Mouse (Mus musculus) stomach, postnatal 0 days (tissue): ENCODE results near the gene Spag9. TPM values are rescaled to one million over a fixed set of nuclear protein-coding genes. Genes with fewer than 3 reads are reported as not detected.
A peak's percentile ranks its signal among the peaks of the same experiment; 100 is the strongest.
"Not testable (repeated sequence)": the region's sequence is repeated elsewhere in the genome, so short reads cannot be mapped to it uniquely, and the experiment has no call there.

Experiments used
- ATAC-seq: fragments of 200-750 bp; cut with Nextera tagmentation; 2 replicates; pipeline ENCODE4 v1.8.0; 2017; ENCODE audit not compliant: low FRiP score, low TSS enrichment
- DNase-seq: peaks from one replicate; pipeline ENCODE4 v3.0.0-alpha.2; 2016; ENCODE audit warnings: low spot score
- H3K27ac ChIP-seq: fragments of 300-500 bp; sonication (generic); replicated peaks from 2 replicates; pipeline ENCODE4 v1.5.1; 2014; ENCODE audit warnings: mild to moderate bottlenecking, control low read depth
- H3K27me3 ChIP-seq: fragments of 300-500 bp; sonication (generic); 2 replicates; pipeline ENCODE4 v1.6.1; 2014; ENCODE audit warnings: low read length; ENCODE audit not compliant: control insufficient read depth, insufficient read depth
- H3K36me3 ChIP-seq: fragments of 300-500 bp; sonication (generic); 2 replicates; pipeline ENCODE4 v1.6.1; 2014; ENCODE audit warnings: low read length, mixed read lengths; ENCODE audit not compliant: control insufficient read depth, insufficient read depth
- H3K4me1 ChIP-seq: fragments of 300-500 bp; sonication (generic); replicated peaks from 2 replicates; pipeline ENCODE4 v1.6.1; 2014; ENCODE audit warnings: antibody characterized with exemption; ENCODE audit not compliant: control insufficient read depth, insufficient read depth
- H3K4me2 ChIP-seq: fragments of 300-500 bp; sonication (generic); replicated peaks from 2 replicates; pipeline ENCODE4 v1.6.1; 2014; ENCODE audit warnings: low read depth, mild to moderate bottlenecking, control low read depth, moderate library complexity
- H3K4me3 ChIP-seq: fragments of 300-500 bp; sonication (generic); 2 replicates; pipeline ENCODE4 v1.5.1; 2014; ENCODE audit warnings: low read depth, low read length, control low read depth
- H3K9ac ChIP-seq: fragments of 300-500 bp; sonication (generic); 2 replicates; pipeline ENCODE4 v1.6.1; 2014; ENCODE audit warnings: mild to moderate bottlenecking, low read length, control low read depth, mixed read lengths
- H3K9me3 ChIP-seq: fragments of 300-500 bp; sonication (generic); 2 replicates; pipeline ENCODE4 v1.6.1; 2016; ENCODE audit warnings: low read length; ENCODE audit not compliant: control insufficient read depth
- CTCF ChIP-seq: IDR thresholded peaks from 2 replicates; pipeline ENCODE4 v1.5.1; 2016; ENCODE audit warnings: antibody characterized with exemption, low read depth, mild to moderate bottlenecking, moderate library complexity
- EP300 ChIP-seq: optimal IDR thresholded peaks from 2 replicates; pipeline ENCODE3; 2016; ENCODE audit warnings: antibody characterized with exemption
- WGBS: fragments of 180-500 bp; shearing (Covaris S2); extraction: QIAGEN DNeasy Blood & Tissue Kit; methylation state at CpG from one replicate; pipeline ENCODE4 v1.1.7; 2014; 5-methylcytosine and 5-hydroxymethylcytosine counted together
- polyA plus RNA-seq: library from polyadenylated mRNA; unstranded; fragments of >200 nt; fragmentation: Nextera tagmentation; extraction: Ambion mirVana; gene quantifications from 2 replicates; pipeline ENCODE4 v1.2.1, GENCODE M21; 2015

Gene Spag9
- polyA plus RNA-seq, 1 experiment from 2014 or later = 32.5 TPM

DNA sequence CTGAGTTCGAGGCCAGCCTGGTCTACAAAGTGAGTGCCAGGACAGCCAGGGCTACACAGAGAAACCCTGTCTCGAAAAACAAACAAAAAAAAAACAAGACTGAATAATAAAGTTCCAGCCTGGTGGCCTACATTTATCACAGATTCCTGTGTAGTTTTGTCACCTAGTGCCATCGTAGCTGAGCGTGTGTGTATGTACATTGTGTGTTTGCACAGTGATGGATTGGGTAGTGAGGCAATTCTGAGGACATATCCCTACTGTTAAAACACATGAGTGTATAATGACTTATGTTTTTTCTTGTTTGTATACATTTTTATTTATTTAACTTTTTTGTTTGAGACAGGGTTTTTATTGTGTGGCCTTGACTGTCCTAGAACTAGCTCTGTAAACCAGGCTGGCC lies 30.4 kb downstream of the Spag9 start:
- Histone ChIP-seq H3K27me3 (no peaks in the 10 kb centered on the region), H3K9ac (no peak overlapping the region), H3K4me3 (no peak overlapping the region), H3K36me3 (no peaks in the 10 kb centered on the region), H3K4me2 (no peak overlapping the region), H3K27ac (no peak overlapping the region), H3K9me3 (no peaks in the 10 kb centered on the region), H3K4me1 (no peaks in the 10 kb centered on the region)
- TF ChIP-seq CTCF (no peak), EP300 (no peak)
- ATAC-seq (no peak), DNase-seq (no peak)
- 80% methylated on average over 4 of the region's 4 CpGs for WGBS

DNA sequence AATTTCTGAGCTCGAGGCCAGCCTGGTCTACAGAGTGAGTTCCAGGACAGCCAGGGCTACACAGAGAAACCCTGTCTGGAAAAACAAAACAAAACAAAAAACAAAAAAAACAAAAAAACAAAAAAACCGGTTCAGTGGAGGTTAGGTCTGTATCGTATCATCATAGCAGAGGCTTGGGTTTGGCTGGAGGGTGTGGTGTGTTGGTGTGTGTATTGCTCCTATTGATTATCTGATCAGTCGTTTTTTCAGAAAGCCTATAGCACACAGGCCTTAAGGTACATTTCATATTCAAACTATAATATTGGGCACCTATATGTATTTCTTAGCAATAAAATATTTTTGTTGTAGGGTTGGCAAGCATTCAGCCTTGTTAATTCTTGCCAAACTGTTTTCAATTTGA lies 36.2 kb downstream of the Spag9 start:
- DNase-seq = no peak
- WGBS = 85% methylated on average over 4 of the region's 4 CpGs
- Histone ChIP-seq H3K9ac (no peak overlapping the region), H3K4me1 (no peaks in the 10 kb centered on the region), H3K4me3 (no peak overlapping the region), H3K27ac (no peak overlapping the region), H3K9me3 (no peaks in the 10 kb centered on the region), H3K36me3 (no peaks in the 10 kb centered on the region), H3K27me3 (no peaks in the 10 kb centered on the region), H3K4me2 (no peak overlapping the region)
- ATAC-seq = no peak
- no peak for TF ChIP-seq CTCF
- TF ChIP-seq EP300 = no peak

DNA sequence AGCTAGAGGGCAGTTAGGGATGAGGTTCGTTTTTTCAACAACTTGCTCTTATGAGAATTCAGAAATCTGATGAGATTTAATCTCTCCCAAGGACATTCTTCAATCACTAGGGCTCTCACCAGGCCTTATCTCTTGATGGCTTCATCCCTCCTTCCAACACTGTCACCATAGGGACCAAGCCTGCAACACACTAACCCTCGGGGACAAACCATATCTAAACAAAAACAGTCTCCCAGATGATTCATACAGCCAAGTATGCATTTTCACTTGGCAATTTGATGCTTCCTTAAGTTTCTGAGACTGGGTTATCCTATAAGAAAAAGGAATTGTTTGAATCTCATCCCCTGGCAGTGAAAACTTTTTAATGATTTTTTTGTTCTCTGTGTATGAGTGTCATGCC lies 37.1 kb downstream of the Spag9 start:
- no peak for TF ChIP-seq CTCF
- no peak for TF ChIP-seq EP300
- Histone ChIP-seq H3K9me3 (no peaks in the 10 kb centered on the region), H3K27ac (no peak overlapping the region), H3K4me2 (no peak overlapping the region), H3K4me1 (no peaks in the 10 kb centered on the region), H3K36me3 (no peaks in the 10 kb centered on the region), H3K4me3 (no peak overlapping the region), H3K9ac (no peak overlapping the region), H3K27me3 (no peaks in the 10 kb centered on the region)
- WGBS = 43% methylated on average over 2 of the region's 2 CpGs
- DNase-seq (no peak), ATAC-seq (no peak)

DNA sequence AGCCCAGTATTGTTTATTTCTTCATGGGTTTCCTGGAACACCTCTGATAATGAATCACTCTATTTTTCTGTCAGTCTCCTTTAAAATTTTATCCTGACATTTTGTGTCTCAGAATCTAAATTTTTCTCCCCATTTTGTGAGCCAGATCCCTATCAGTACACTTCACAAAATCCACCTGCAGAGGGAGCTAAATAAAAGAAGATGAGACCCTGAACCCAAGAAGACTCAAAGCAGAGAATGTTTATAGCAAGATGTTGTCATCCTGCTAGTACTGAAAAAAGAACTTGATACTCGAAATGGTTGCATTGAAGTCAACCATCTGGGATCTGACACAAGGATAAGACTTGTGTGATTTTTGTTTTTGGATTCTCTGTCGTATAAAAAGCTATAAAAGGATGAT lies 40.1 kb downstream of the Spag9 start:
- H3K4me3 ChIP-seq = no peak overlapping the region
- 26% methylated on average over 2 of the region's 2 CpGs for WGBS
- no peak overlapping the region for H3K27ac ChIP-seq
- no peak overlapping the region for H3K9ac ChIP-seq
- TF ChIP-seq EP300 = no peak
- peak; percentile 68 for TF ChIP-seq CTCF
- no peaks in the 10 kb centered on the region for H3K36me3 ChIP-seq
- no peak for ATAC-seq
- H3K4me1 ChIP-seq = no peaks in the 10 kb centered on the region
- H3K4me2 ChIP-seq = no peak overlapping the region
- no peak for DNase-seq
- H3K27me3 ChIP-seq = no peaks in the 10 kb centered on the region
- no peaks in the 10 kb centered on the region for H3K9me3 ChIP-seq

DNA sequence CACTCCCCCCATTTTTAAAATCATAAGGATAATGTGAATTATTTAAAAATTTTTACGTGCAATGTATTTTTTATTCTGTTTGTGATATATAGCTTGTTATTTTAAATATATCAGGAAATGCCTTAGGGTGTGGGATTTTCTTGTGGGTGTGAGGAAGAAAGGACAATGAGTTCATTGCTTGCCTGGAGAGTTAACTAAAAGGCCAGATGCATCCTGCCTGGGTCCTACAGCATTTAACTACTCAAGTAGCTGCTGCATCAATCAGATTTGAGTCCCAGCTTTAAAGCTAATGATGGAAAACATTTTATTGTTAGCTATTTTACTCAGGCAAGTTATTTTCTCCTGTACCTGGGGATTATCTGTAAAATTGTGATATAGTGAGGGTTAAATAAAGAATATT lies 45.6 kb downstream of the Spag9 start:
- no peak for TF ChIP-seq CTCF
- no peak for TF ChIP-seq EP300
- Histone ChIP-seq H3K36me3 (no peaks in the 10 kb centered on the region), H3K27ac (no peak overlapping the region), H3K9ac (no peak overlapping the region), H3K4me1 (no peaks in the 10 kb centered on the region), H3K9me3 (no peaks in the 10 kb centered on the region), H3K4me2 (no peak overlapping the region), H3K4me3 (no peak overlapping the region), H3K27me3 (no peaks in the 10 kb centered on the region)
- DNase-seq = no peak
- 78% methylated on average over 1 of the region's 1 CpGs for WGBS
- ATAC-seq = no peak

DNA sequence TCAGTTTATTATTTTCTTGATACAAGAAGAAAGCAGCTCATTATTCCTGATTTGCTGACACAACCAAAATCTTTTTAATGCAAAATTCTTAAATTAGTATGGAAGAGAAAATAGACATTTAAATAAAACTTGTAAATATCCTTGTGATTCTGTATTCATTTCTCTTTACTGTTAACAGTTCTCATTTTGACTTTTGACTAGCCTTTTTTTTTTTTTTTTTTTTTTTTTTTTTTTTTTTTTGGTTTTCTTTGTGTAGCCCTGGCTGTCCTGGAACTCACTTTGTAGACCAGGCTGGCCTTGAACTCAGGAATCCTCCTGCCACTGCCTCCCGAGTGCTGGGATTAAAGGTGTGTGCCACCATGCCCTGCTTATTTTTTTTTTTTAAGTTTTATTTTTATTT lies 46.4 kb downstream of the Spag9 start:
- not testable (repeated sequence) for H3K36me3 ChIP-seq, H3K4me1 ChIP-seq, H3K27me3 ChIP-seq, H3K9ac ChIP-seq, DNase-seq, ATAC-seq, H3K27ac ChIP-seq, H3K9me3 ChIP-seq, H3K4me3 ChIP-seq, H3K4me2 ChIP-seq
- WGBS = 81% methylated on average over 1 of the region's 1 CpGs
